Mouse (Mus musculus): ENCODE measurements around the gene Gm4907. TPM values are rescaled to one million over a fixed set of nuclear protein-coding genes. Genes with fewer than 3 reads are reported as not detected.
"Not testable (repeated sequence)": the region's sequence is repeated elsewhere in the genome, so short reads cannot be mapped to it uniquely, and the experiment has no call there.

The Gm4907 gene
- not detected in 2 replicates for polyA plus RNA-seq (2015; fragmentation: Nextera tagmentation; extraction: Ambion mirVana)

- not testable (repeated sequence) for ATAC-seq (ENCODE audit: insufficient number of reproducible peaks, low FRiP score, low TSS enrichment, low read depth); H3K9me3 ChIP-seq (replicated peaks); H3K4me3 ChIP-seq (replicated peaks); H3K9ac ChIP-seq; H3K4me1 ChIP-seq; H3K27me3 ChIP-seq; H3K36me3 ChIP-seq; H3K27ac ChIP-seq (replicated peaks); H3K4me2 ChIP-seq (replicated peaks)
- 58% methylated on average over 2 of the region's 2 CpGs for WGBS
Observed at GRCm38 (mm10) chrX:23882253-23882652, at the start of gene Gm4907. Gm4907 (plus strand) TSS chrX:23882553.

GRCm38 (mm10) chrX:23833784-23834183 lies 48.6 kb upstream of the Gm4907 start:
- H3K4me2 ChIP-seq (replicated peaks); ATAC-seq (ENCODE audit: insufficient number of reproducible peaks, low FRiP score, low TSS enrichment, low read depth); H3K27ac ChIP-seq (replicated peaks); H3K27me3 ChIP-seq; H3K36me3 ChIP-seq; H3K9ac ChIP-seq; H3K4me1 ChIP-seq; H3K4me3 ChIP-seq (replicated peaks); H3K9me3 ChIP-seq (replicated peaks): not testable (repeated sequence)
- WGBS: 91% methylated on average over 11 of the region's 11 CpGs

GRCm38 (mm10) chrX:23840921-23841320 lies 41.4 kb upstream of the Gm4907 start:
- WGBS: 59% methylated on average over 1 of the region's 1 CpGs
- H3K27me3 ChIP-seq: no peaks in the 10 kb centered on the region
- no peak overlapping the region for H3K4me2 ChIP-seq (replicated peaks)
- no peak overlapping the region for H3K27ac ChIP-seq (replicated peaks)
- H3K4me1 ChIP-seq: no peaks in the 10 kb centered on the region
- H3K9me3 ChIP-seq (replicated peaks): no peaks in the 10 kb centered on the region
- H3K4me3 ChIP-seq (replicated peaks): no peak overlapping the region
- no peak for ATAC-seq (ENCODE audit: insufficient number of reproducible peaks, low FRiP score, low TSS enrichment, low read depth)
- no peak overlapping the region for H3K9ac ChIP-seq
- H3K36me3 ChIP-seq: no peaks in the 10 kb centered on the region

- Histone ChIP-seq H3K27me3 (no peaks in the 10 kb centered on the region), H3K4me1 (no peaks in the 10 kb centered on the region), H3K4me2 (replicated peaks) (no peak overlapping the region), H3K36me3 (no peaks in the 10 kb centered on the region), H3K27ac (replicated peaks) (no peak overlapping the region), H3K4me3 (replicated peaks) (no peak overlapping the region), H3K9ac (no peak overlapping the region), H3K9me3 (replicated peaks) (no peaks in the 10 kb centered on the region)
- no peak for ATAC-seq (ENCODE audit: insufficient number of reproducible peaks, low FRiP score, low TSS enrichment, low read depth)
- 61% methylated on average over 2 of the region's 2 CpGs for WGBS
Observed at GRCm38 (mm10) chrX:23954161-23954560, 71.8 kb downstream of the Gm4907 start.

Other genes with a start within 250 kb of the Gm4907 start
- gene Wdr44, start 189.5 kb upstream of the Gm4907 start, polyA plus RNA-seq (2015; fragmentation: Nextera tagmentation; extraction: Ambion mirVana): 13.8 and 16.0 TPM in 2 replicates
- not detected in 2 replicates for gene Gm4985, start 76.4 kb downstream of the Gm4907 start, polyA plus RNA-seq (2015; fragmentation: Nextera tagmentation; extraction: Ambion mirVana)

Data from embryonic facial prominence, embryonic 15.5 days (tissue).